Mouse (Mus musculus): ENCODE results near the gene 1520401A03Rik. TPM values are rescaled to one million over a fixed set of nuclear protein-coding genes. Genes with fewer than 3 reads are reported as not detected.

Gene 1520401A03Rik
- total RNA-seq, 1 experiment from 2014 or later, result not detected

Other genes with a start within 250 kb of the 1520401A03Rik start
- gene Vmn2r117, start 243.1 kb downstream of the 1520401A03Rik start, total RNA-seq (2017), result not detected in 3 replicates
- 4.2 to 6.2 TPM (median 5.4 TPM) in 3 replicates for gene Zfp213, start 158.5 kb downstream of the 1520401A03Rik start, total RNA-seq (2017)
- not detected in 3 replicates for gene Zfp13, start 123.3 kb downstream of the 1520401A03Rik start, total RNA-seq (2017)
- gene Zscan10, start 121.9 kb downstream of the 1520401A03Rik start, total RNA-seq (2017), result not detected in 3 replicates
- 0.29 to 4.9 TPM (median 3.0 TPM) in 3 replicates for gene Mmp25, start 77.5 kb downstream of the 1520401A03Rik start, total RNA-seq (2017)
- 1.4 TPM in 1 of 3 replicates, not detected in the others for gene Bicdl2, start 62.3 kb downstream of the 1520401A03Rik start, total RNA-seq (2017)
- 36.7 to 49.3 TPM (median 38.3 TPM) in 3 replicates for gene Hcfc1r1, start 49.2 kb downstream of the 1520401A03Rik start, total RNA-seq (2017)
- 20.3 to 21.9 TPM (median 21.2 TPM) in 3 replicates for gene Thoc6, start 48.9 kb downstream of the 1520401A03Rik start, total RNA-seq (2017)
- 29.6 to 37.5 TPM (median 33.9 TPM) in 3 replicates for gene Tnfrsf12a, start 45.3 kb downstream of the 1520401A03Rik start, total RNA-seq (2017)
- not detected in 3 replicates for gene Cldn6, start 43.5 kb downstream of the 1520401A03Rik start, total RNA-seq (2017)
- gene Cldn9, start 38.8 kb downstream of the 1520401A03Rik start, total RNA-seq (2017), result not detected in 3 replicates
- gene Pkmyt1, start 3.6 kb upstream of the 1520401A03Rik start, total RNA-seq (2017), result 0.86 to 3.7 TPM (median 2.6 TPM) in 3 replicates
- 0.38 to 5.1 TPM (median 2.9 TPM) in 3 replicates for gene Paqr4, start 18.1 kb upstream of the 1520401A03Rik start, total RNA-seq (2017)
- 0.39 TPM in 1 of 3 replicates, not detected in the others for gene Kremen2, start 23.1 kb upstream of the 1520401A03Rik start, total RNA-seq (2017)
- gene Flywch1, start 48.8 kb upstream of the 1520401A03Rik start, total RNA-seq (2017), result 7.0 to 19.0 TPM (median 8.6 TPM) in 3 replicates
- gene Flywch2, start 63.3 kb upstream of the 1520401A03Rik start, total RNA-seq (2017), result 2.5 TPM in 1 of 3 replicates, not detected in the others
- gene Srrm2, start 67.7 kb upstream of the 1520401A03Rik start, total RNA-seq (2017), result 91.7 to 297 TPM (median 188 TPM) in 3 replicates
- 89.4 to 137 TPM (median 96.5 TPM) in 3 replicates for gene Elob, start 106.4 kb upstream of the 1520401A03Rik start, total RNA-seq (2017)
- gene Prss33, start 113.3 kb upstream of the 1520401A03Rik start, total RNA-seq (2017), result not detected in 3 replicates
- gene Prss32, start 121.1 kb upstream of the 1520401A03Rik start, total RNA-seq (2017), result not detected in 3 replicates
- gene Prss41, start 121.4 kb upstream of the 1520401A03Rik start, total RNA-seq (2017), result not detected in 3 replicates
- gene Prss21, start 145.3 kb upstream of the 1520401A03Rik start, total RNA-seq (2017), result not detected in 3 replicates
- not detected in 3 replicates for gene Dcpp1, start 158.1 kb upstream of the 1520401A03Rik start, total RNA-seq (2017)
- gene Dcpp2, start 158.1 kb upstream of the 1520401A03Rik start, total RNA-seq (2017), result not detected in 3 replicates
- not detected in 3 replicates for gene Dcpp3, start 194.7 kb upstream of the 1520401A03Rik start, total RNA-seq (2017)
- gene Sbp, start 218.9 kb upstream of the 1520401A03Rik start, total RNA-seq (2017), result not detected in 3 replicates
- gene Sbpl, start 232.5 kb upstream of the 1520401A03Rik start, total RNA-seq (2017), result not detected in 3 replicates